Mouse (Mus musculus) small intestine, adult 2 months (tissue): Measurements from ENCODE around the gene Mrpl10. TPM values are rescaled to one million over a fixed set of nuclear protein-coding genes. Genes with fewer than 3 reads are reported as not detected.

ENCODE experiments used
- H3K27ac ChIP-seq: fragments of 200-500 bp; 2 replicates; pipeline ENCODE4 v1.5.1; 2012; ENCODE audit warnings: low read depth, low read length, control low read depth, inconsistent platforms; ENCODE audit not compliant: insufficient read depth
- H3K27me3 ChIP-seq: fragments of 200-500 bp; 2 replicates; pipeline ENCODE4 v1.6.1; 2012; ENCODE audit warnings: mild to moderate bottlenecking, moderate library complexity, low read length, inconsistent platforms; ENCODE audit not compliant: control insufficient read depth, insufficient read depth
- H3K36me3 ChIP-seq: fragments of 200-500 bp; 2 replicates; pipeline ENCODE4 v1.6.1; 2012; ENCODE audit warnings: mild to moderate bottlenecking, low read length, control low read depth, inconsistent platforms; ENCODE audit not compliant: control insufficient read depth, insufficient read depth
- H3K4me1 ChIP-seq: fragments of 200-500 bp; 2 replicates; pipeline ENCODE4 v1.6.1; 2012; ENCODE audit warnings: low read length, inconsistent platforms, mixed read lengths; ENCODE audit not compliant: control insufficient read depth, insufficient read depth, insufficient read length
- H3K4me3 ChIP-seq: fragments of 200-500 bp; 2 replicates; pipeline ENCODE4 v1.5.1; 2012; ENCODE audit warnings: low read depth, mild to moderate bottlenecking, control low read depth, inconsistent platforms, low read length, moderate library complexity
- CTCF ChIP-seq: fragments of 200-500 bp; IDR thresholded peaks from 2 replicates; pipeline ENCODE4 v1.5.1; 2012; ENCODE audit warnings: low read depth, mild to moderate bottlenecking, control low read depth, inconsistent platforms, low read length, moderate library complexity, mixed read lengths; ENCODE audit not compliant: insufficient replicate concordance, insufficient read length; ENCODE audit errors: extremely low read depth
- POLR2A ChIP-seq: fragments of 200-500 bp; IDR thresholded peaks from 2 replicates; pipeline ENCODE4 v1.6.1; 2012; ENCODE audit warnings: low read depth, mild to moderate bottlenecking, control low read depth, inconsistent platforms, low read length, moderate library complexity
- WGBS: fragments of 180-500 bp; shearing (Covaris S2); methylation state at CpG from one replicate; pipeline ENCODE4 v1.1.7; 2018; 5-methylcytosine and 5-hydroxymethylcytosine counted together
- polyA plus RNA-seq: library from polyadenylated mRNA; depleted of rRNA; stranded (reverse); fragments of >200 nt; gene quantifications from 2 replicates; pipeline ENCODE4 v1.2.3, GENCODE M21; 2012; rRNA removed

The Mrpl10 gene
- polyA plus RNA-seq, result 32.2 and 59.3 TPM in 2 replicates

DNA sequence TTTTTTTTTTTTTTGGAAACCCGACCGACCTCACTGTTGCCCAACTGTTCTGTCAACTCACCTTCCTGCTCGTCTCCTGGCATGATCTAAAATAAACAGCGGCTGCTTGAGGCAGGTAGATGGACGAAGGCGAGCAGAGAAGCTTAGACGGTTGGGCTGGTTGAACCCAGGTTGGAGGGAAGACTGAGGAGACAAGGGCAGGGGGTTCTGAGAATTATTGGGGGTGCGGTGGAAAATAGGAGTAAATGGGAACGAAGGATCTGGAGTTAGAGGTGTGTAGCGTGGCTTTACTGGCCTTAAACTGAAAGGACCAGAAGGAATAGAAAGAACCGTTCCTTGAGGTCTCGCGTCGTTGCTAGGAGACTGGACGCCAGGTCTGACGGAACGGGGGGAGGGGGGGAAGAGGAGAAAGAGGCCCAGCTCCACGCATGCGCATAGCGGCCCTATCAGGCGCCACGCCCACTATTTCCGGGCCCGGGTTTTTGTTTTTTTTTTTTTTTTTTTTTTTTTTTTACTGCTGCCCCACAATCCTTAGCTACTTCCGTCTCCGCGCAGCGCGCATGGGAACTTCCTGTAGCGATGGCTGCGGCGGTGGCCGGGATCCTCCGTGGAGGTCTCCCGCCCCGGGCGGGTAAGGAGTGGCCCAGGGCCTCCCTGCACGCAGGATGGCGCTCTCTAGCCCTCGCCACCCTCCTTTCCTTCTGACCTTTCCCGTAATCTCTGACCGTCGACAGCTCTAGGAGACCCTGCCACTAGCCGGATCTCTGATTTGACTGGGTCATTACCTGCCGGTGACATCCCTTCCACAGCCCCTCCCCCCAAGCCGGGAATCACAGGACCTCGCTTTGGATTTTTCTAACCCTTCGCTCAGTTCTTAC lies at the start of gene Mrpl10, which contains the start of gene Lrrc46:
TSS of gene Mrpl10 (plus strand) at position 539 of the 878 bp plus-strand sequence.
TSS of gene Lrrc46 (minus strand) at position 386 of the 878 bp plus-strand sequence.
- Histone ChIP-seq H3K27ac (0 out of 2 replicates have a peak within 1 kb of the TSS, but pooled peaks have one; percentile 36), H3K27me3 (no peaks in the 10 kb centered on the region), H3K36me3 (peaks cover 2% of the 10 kb centered on the region; the same call in 1 of the 2 replicates), H3K4me1 (no peaks in the 10 kb centered on the region), H3K4me3 (peak within 1 kb of the TSS; percentile 90)
- under 1% methylated on average over 48 of the region's 48 CpGs for WGBS
- TF ChIP-seq CTCF (no peak), POLR2A (peak; percentile 73)

DNA sequence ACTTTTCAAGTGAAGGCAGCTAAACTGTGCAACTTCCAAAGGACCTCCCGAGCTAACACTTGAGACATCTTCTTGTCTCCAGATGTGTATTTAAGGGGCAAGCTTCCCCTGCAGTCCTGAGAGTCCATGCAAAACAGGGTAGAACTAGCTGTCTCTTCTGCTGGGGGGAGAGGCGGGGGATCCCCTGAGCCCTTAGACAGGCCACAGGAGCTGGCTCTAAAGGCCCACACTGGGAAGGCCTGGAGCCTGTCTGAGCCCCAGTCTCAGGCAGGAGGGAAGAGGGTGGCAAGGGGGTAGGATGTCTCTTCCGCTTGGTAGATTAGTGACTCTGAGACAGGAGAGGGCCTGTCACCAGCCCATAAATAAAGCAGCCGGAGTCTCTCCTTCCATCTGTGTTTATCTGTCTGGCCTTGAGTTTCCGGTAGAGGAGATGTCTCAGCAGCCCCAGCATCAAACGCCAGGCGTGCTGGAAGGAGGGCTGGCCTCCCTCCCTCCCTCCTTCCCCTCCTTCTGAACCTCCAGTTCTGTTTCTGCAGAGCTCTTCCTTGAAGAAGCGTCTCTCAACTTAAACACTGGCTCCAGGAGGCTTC lies 48.5 kb upstream of the Mrpl10 start:
- WGBS, result 48% methylated on average over 8 of the region's 8 CpGs
- Histone ChIP-seq H3K27ac (peak overlapping the region; percentile 55), H3K4me1 (peaks cover 18% of the 10 kb centered on the region), H3K27me3 (peaks cover 9% of the 10 kb centered on the region), H3K36me3 (no peaks in the 10 kb centered on the region), H3K4me3 (no peak overlapping the region)
- TF ChIP-seq POLR2A, result no peak
- TF ChIP-seq CTCF, result no peak

DNA sequence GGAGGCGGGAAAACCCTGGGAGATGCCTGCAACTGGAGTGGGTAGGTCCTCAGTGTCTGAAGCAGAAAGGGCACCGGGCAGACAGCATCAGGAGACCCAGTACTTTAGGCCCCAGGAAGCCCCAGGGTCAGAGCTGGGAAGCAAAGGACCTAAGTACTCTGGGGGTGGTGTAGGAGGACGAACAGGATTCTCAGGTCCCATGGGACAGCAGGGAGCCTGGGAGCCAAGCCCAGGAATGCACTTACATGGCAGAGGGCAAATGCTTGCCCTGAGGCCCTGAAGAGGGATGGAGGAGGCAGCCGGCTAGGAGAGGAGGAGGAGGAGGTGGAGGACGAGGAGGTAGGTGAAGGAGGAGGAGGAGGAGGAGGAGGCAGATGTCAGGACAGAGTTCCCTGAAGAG lies 46.3 kb upstream of the Mrpl10 start:
- TF ChIP-seq CTCF (no peak), POLR2A (no peak)
- Histone ChIP-seq H3K27me3 (peaks cover 14% of the 10 kb centered on the region), H3K36me3 (no peaks in the 10 kb centered on the region), H3K4me1 (peaks cover 11% of the 10 kb centered on the region), H3K4me3 (no peak overlapping the region), H3K27ac (no peak overlapping the region)
- 65% methylated on average over 5 of the region's 5 CpGs for WGBS

DNA sequence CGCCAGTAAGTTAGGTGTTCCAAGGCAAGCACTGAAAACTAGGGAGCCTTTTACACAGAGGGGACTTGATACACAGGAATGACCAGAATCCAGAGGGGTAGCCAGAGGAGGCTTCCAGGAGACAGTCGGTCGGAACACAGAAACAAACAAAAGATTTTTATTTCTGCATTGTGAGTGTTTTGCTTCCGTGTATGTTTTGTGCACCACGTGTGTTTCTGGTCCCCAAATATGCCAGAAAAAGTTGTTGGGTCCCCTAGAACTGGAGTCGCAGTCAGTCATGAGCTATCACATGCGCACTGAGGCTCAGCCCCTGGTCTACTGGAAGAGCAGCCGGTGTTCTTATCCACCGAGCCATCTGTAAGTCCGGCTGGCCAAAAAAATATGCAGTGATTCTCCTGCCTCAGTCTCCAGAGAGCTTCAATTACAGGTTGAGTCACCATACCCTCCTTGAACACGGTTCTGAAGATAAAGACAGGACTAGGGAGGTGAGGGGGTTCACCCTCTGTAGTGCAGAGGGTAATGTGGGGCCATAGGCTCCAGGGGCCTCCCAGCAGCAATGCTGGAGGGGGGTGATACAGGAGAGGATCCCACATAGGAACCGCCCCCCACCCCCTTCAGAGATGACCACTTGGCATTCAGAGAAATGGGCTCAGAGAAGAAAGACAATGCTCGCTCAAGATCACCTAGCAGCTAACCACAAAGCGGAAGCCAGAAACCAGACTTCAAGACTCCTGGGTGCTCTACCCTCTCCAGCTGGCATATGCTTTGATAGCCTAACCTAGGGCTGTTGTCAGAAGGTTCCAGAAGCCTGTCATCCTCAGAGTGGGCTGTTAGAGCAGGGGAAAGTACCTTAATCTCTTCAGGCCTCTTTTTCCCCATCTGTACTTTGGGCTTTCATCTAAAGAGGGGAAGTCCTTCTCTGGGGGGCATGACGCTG lies 45.3 kb upstream of the Mrpl10 start:
- Histone ChIP-seq H3K4me1 (peaks cover 11% of the 10 kb centered on the region), H3K36me3 (no peaks in the 10 kb centered on the region), H3K27me3 (peaks cover 16% of the 10 kb centered on the region), H3K27ac (no peak overlapping the region), H3K4me3 (no peak overlapping the region)
- WGBS, result 77% methylated on average over 15 of the region's 15 CpGs
- no peak for TF ChIP-seq CTCF
- no peak for TF ChIP-seq POLR2A

DNA sequence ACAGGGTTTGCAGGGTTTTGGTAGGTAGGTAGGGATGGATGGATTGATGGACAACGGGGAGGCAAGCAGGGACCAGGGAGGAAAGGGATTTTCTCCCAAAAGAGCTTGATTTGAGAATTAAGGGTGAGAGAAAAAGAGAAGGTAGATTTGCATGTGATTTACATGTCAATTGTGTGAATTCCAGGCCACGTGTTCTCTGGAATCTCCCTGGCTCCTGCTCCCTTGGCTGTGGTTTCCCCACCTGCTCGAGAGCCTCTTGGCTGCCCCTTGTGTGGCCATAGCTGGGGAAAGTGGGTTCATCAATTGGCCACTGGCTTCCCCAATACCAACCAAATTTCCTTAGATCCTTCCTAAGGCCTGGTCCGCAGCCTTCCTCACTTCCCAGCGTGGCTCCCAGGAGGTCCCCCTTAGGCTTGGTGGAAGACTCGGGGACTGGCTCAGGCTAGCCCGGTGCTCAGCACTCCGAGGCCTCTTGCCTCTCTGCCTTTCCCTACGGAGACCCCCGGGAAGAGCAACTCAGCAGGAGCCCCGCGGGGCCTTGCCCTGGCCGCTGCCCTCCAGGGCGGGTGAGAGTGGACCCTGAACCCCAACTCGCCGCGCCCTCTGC lies 44.5 kb upstream of the Mrpl10 start:
- Histone ChIP-seq H3K27me3 (peaks cover 17% of the 10 kb centered on the region), H3K36me3 (no peaks in the 10 kb centered on the region), H3K27ac (no peak overlapping the region), H3K4me1 (peaks cover 11% of the 10 kb centered on the region), H3K4me3 (peak overlapping the region; percentile 47)
- no peak for TF ChIP-seq POLR2A
- no peak for TF ChIP-seq CTCF
- WGBS, result 21% methylated on average over 17 of the region's 17 CpGs

DNA sequence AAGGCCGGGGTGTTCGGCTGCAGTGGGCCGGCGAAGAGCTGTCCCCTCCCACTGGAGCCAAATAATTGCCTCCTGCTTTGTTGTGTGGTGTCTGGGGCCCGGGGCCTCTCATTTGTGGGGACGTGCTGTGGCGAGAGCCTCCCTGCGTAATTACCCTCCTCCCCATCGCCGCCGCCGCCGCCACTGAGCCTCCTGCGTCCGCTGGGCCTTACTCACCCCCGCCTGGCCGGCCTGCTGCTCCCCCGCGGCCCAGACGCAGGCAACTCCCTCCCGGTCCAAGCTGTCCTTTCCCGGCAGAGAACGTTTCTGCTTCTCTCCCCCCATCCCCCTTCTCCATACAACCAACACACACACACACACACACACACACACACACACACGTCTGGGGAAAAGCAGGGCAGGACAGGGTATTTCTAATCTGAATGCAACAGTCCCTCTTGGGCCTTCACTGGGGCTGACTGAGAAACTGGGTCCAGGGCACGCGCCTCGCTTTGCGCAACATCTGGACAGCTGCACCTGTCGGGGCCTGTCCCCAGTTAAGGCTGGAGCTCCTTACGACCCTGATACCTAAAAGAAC lies 43.9 kb upstream of the Mrpl10 start:
- TF ChIP-seq CTCF (no peak), POLR2A (no peak)
- Histone ChIP-seq H3K27me3 (peaks cover 17% of the 10 kb centered on the region), H3K4me1 (peaks cover 11% of the 10 kb centered on the region), H3K27ac (no peak overlapping the region), H3K36me3 (no peaks in the 10 kb centered on the region), H3K4me3 (peak overlapping the region; percentile 47)
- WGBS, result 6% methylated on average over 29 of the region's 30 CpGs
